Mouse (Mus musculus) gastrocnemius, adult 18-20 months (tissue): ENCODE data around the gene Rtl8b. TPM values are rescaled to one million over a fixed set of nuclear protein-coding genes. Genes with fewer than 3 reads are reported as not detected.
"Not testable (repeated sequence)": the region's sequence is repeated elsewhere in the genome, so short reads cannot be mapped to it uniquely, and the experiment has no call there.

Experiments
- DNase-seq: peaks from one replicate; pipeline ENCODE4 v3.0.0; 2021; ENCODE audit warnings: low spot score
- long read RNA-seq, 2 experiments: library from polyadenylated mRNA; stranded (forward); transcript quantifications; one replicate each; pipeline ENCODE4 v2.0.0; 2021
- total RNA-seq, 2 experiments: library from RNA; stranded (reverse); gene quantifications; 2 replicates each; pipeline ENCODE4 v1.2.3; 2021

Rtl8b gene
- total RNA-seq, result 10 to 100 TPM; 47.1 to 57.3 TPM
- long read RNA-seq, experiment 1, transcript Rtl8b-201 (1 exons, 1,232 nt), result major isoform, 44 of 44 reads
- long read RNA-seq, experiment 1, partial matches to known transcripts, result 0 of 44 reads
- long read RNA-seq, experiment 1, other reads (novel, unspliced or antisense), result 0 of 44 reads
- long read RNA-seq, experiment 2, transcript Rtl8b-201 (1 exons, 1,232 nt), result major isoform, 24 of 24 reads
- long read RNA-seq, experiment 2, partial matches to known transcripts, result 0 of 24 reads
- long read RNA-seq, experiment 2, other reads (novel, unspliced or antisense), result 0 of 24 reads

GRCm38 (mm10) chrX:53670294-53670693 lies at the start of gene Rtl8b:
Gene Rtl8b (minus strand): TSS chrX:53670408.
- DNase-seq, result peak; percentile 79

GRCm38 (mm10) chrX:53716323-53717182 lies 46.3 kb upstream of the Rtl8b start:
- DNase-seq, result peak; percentile 39

- no peak for DNase-seq
Measured at GRCm38 (mm10) chrX:53715942-53716322, 45.7 kb upstream of the Rtl8b start.

- no peak for DNase-seq
Measured at GRCm38 (mm10) chrX:53702673-53703072, 32.5 kb upstream of the Rtl8b start.

- DNase-seq, result no peak
Measured at GRCm38 (mm10) chrX:53699225-53699624, 29.0 kb upstream of the Rtl8b start.

GRCm38 (mm10) chrX:53694008-53694777 lies 24.0 kb upstream of the Rtl8b start:
- DNase-seq, result no peak

- no peak for DNase-seq
Measured at GRCm38 (mm10) chrX:53693141-53693540, 22.9 kb upstream of the Rtl8b start.

- no peak for DNase-seq
Measured at GRCm38 (mm10) chrX:53692065-53692464, 21.9 kb upstream of the Rtl8b start.

- DNase-seq, result not testable (repeated sequence)
Measured at GRCm38 (mm10) chrX:53684676-53685075, 14.5 kb upstream of the Rtl8b start.

- not testable (repeated sequence) for DNase-seq
Measured at GRCm38 (mm10) chrX:53682650-53683049, 12.4 kb upstream of the Rtl8b start.

GRCm38 (mm10) chrX:53676943-53677342 lies 6.7 kb upstream of the Rtl8b start:
- DNase-seq, result peak; percentile 47

- not testable (repeated sequence) for DNase-seq
Measured at GRCm38 (mm10) chrX:53670696-53671095, 488 bp upstream of the Rtl8b start.

- DNase-seq, result not testable (repeated sequence)
Measured at GRCm38 (mm10) chrX:53669557-53670270, 494 bp downstream of the Rtl8b start.

GRCm38 (mm10) chrX:53652917-53653316 lies 17.3 kb downstream of the Rtl8b start:
- DNase-seq, result not testable (repeated sequence)

GRCm38 (mm10) chrX:53645885-53646284 lies 24.3 kb downstream of the Rtl8b start:
- no peak for DNase-seq

GRCm38 (mm10) chrX:53642980-53643961 lies 26.9 kb downstream of the Rtl8b start, which contains the start of gene Rtl8a:
Gene Rtl8a (minus strand): TSS chrX:53643682.
- DNase-seq, result peak; percentile 81

- DNase-seq, result not testable (repeated sequence)
Measured at GRCm38 (mm10) chrX:53642604-53642979, 27.6 kb downstream of the Rtl8b start.

GRCm38 (mm10) chrX:53638107-53638506 lies 32.1 kb downstream of the Rtl8b start:
- not testable (repeated sequence) for DNase-seq
